Mouse (Mus musculus): ENCODE data around the gene Catip.

DNA sequence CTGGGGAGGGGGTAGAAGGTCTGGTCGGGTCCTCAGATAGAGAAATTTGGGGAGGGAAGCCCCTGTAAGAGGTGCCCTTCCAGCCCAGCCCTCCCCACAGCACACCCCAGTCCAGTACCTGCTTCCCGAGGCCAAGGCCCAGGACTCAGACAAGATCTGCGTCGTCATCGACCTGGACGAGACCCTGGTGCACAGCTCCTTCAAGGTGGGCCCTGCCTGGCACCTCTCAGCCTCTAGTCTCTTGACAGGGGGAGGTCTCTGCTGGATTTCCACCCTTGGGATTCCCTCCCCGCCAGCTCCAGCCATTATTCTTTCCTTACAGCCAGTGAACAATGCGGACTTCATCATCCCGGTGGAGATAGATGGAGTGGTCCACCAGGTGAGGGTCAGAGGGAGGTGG is 31.8 kb downstream of the Catip start:
- TF ChIP-seq POLR2A (IDR thresholded peaks at IDR 0.05; ENCODE audit: insufficient read depth, low read depth, low read length) (no peak), CTCF (IDR thresholded peaks at IDR 0.05; ENCODE audit: insufficient read depth, low read depth, low read length) (no peak)

Measured in olfactory bulb, adult 2 months (tissue).